Mouse (Mus musculus): ENCODE measurements around the gene Ska2.

Gene Ska2

DNA sequence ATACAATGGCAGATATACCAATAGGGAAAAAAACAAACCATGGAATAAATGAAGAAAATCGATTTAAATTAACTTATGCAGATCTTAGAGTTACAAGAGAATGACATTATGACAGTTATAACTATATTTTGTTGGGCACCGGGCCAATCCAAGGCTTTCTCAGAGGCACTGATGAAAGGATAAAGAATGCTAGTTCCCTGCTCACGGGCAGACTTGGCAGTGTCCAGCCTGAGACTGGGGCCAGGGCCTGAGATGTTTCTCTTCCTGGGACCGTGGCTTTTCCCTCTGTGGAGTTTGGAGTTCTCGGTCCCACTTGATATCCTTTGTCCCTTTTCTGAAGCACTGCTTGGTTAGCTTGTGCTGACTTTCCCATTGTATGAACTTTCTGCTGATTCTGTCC is 64.6 kb downstream of the Ska2 start:
- DNase-seq (ENCODE audit: low spot score in 2 of 2) = no peak

All from frontal cortex, postnatal 36 days (tissue).